Mouse (Mus musculus): Measurements from ENCODE around the gene Smg5.

- TF ChIP-seq GATA1 (IDR thresholded peaks at IDR 0.05; ENCODE audit: borderline replicate concordance, low read length) (no peak), FLI1 (IDR thresholded peaks at IDR 0.05; ENCODE audit: low read length) (no peak)
Observed at GRCm38 (mm10) chr3:88403522-88404230, 67.6 kb downstream of the Smg5 start.

All from megakaryocyte, embryonic 14.5 days (primary cell).